Mouse (Mus musculus): ENCODE results near the gene Chpt1. TPM values are rescaled to one million over a fixed set of nuclear protein-coding genes. Genes with fewer than 3 reads are reported as not detected.

Gene Chpt1
- polyA plus RNA-seq, 1 experiment, result 22.8 TPM

- no peak overlapping the region for H3K27ac ChIP-seq (ENCODE audit: insufficient read depth, low read length)
- H3K4me1 ChIP-seq (ENCODE audit: control insufficient read depth, insufficient read depth, low read length), result no peaks in the 10 kb centered on the region
- H3K4me3 ChIP-seq (ENCODE audit: insufficient read depth, low read length), result no peak overlapping the region
- TF ChIP-seq POLR2A (IDR thresholded peaks at IDR 0.05; ENCODE audit: extremely low read depth, insufficient read depth, low read length), result no peak
- no peak for TF ChIP-seq CTCF (IDR thresholded peaks at IDR 0.05; ENCODE audit: extremely low read depth, insufficient read depth, low read length)
Measured at GRCm38 (mm10) chr10:88451990-88452389, 51.9 kb downstream of the Chpt1 start.

DNA sequence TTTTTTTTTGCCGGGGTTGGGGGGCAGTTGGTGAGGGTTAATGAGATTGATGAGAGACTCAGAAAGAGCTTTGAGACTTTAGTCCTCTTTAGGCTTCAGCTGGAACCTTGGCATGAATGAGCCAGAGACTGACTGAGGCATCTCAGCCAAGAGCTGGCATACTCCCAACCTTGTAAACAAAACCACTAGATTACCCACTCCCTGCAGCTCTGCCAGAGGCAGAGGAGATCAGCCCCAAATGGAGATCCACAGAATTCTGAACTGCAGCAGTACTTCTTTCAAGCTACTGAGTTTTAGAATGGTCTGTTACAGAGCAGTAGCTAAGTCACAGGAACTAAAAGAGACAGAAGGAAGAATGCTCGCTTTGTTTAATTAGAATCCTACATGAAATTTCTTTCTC lies 52.7 kb downstream of the Chpt1 start:
- no peaks in the 10 kb centered on the region for H3K4me1 ChIP-seq (ENCODE audit: control insufficient read depth, insufficient read depth, low read length)
- H3K4me3 ChIP-seq (ENCODE audit: insufficient read depth, low read length), result no peak overlapping the region
- TF ChIP-seq POLR2A (IDR thresholded peaks at IDR 0.05; ENCODE audit: extremely low read depth, insufficient read depth, low read length), result no peak
- no peak for TF ChIP-seq CTCF (IDR thresholded peaks at IDR 0.05; ENCODE audit: extremely low read depth, insufficient read depth, low read length)
- H3K27ac ChIP-seq (ENCODE audit: insufficient read depth, low read length), result no peak overlapping the region

GRCm38 (mm10) chr10:88441224-88441623 lies 62.6 kb downstream of the Chpt1 start:
- TF ChIP-seq CTCF (IDR thresholded peaks at IDR 0.05; ENCODE audit: extremely low read depth, insufficient read depth, low read length), result no peak
- no peak for TF ChIP-seq POLR2A (IDR thresholded peaks at IDR 0.05; ENCODE audit: extremely low read depth, insufficient read depth, low read length)
- Histone ChIP-seq H3K27ac (ENCODE audit: insufficient read depth, low read length) (no peak overlapping the region), H3K4me1 (ENCODE audit: control insufficient read depth, insufficient read depth, low read length) (no peaks in the 10 kb centered on the region), H3K4me3 (ENCODE audit: insufficient read depth, low read length) (no peak overlapping the region)

DNA sequence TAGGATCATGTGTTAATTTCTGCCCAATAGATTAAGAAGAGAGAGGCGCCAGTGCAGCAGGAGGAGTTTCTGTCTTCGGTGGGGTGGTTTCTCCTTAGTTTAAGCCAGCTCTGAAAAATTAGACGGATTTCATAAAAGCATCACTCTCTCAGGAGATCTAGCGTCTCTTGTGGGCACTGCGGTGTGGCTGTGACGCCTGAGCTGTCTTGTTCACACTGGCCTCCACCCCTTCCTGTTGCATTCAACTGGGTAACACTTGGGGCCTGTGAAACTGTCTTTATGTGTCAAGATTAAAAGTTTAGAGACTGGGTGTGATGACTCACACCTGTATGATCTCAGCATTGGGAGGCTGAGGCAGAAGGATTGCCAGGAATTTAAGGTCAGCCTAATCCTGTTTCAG lies 75.9 kb downstream of the Chpt1 start:
- TF ChIP-seq CTCF (IDR thresholded peaks at IDR 0.05; ENCODE audit: extremely low read depth, insufficient read depth, low read length) (no peak), POLR2A (IDR thresholded peaks at IDR 0.05; ENCODE audit: extremely low read depth, insufficient read depth, low read length) (no peak)
- H3K27ac ChIP-seq (ENCODE audit: insufficient read depth, low read length), result no peak overlapping the region
- H3K4me3 ChIP-seq (ENCODE audit: insufficient read depth, low read length), result no peak overlapping the region
- no peaks in the 10 kb centered on the region for H3K4me1 ChIP-seq (ENCODE audit: control insufficient read depth, insufficient read depth, low read length)

DNA sequence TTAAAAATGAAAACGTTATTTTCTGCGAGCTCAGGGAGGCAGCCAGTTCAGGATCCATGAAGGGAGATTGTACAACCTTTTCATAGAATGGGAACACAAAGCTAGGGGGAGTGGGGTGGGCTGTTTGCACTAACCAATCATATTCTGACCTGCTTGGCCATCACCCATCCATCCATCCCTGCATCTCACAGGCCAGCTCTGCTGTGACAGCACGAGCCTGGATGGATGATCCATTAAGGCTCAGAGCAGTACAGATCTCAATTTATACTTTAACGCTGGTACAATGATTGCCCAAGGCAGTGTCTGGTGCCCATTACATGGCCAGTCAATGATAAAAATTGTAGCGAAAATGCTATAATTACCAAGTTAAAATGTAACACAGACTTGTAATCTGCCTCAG lies 77.0 kb downstream of the Chpt1 start:
- Histone ChIP-seq H3K4me1 (ENCODE audit: control insufficient read depth, insufficient read depth, low read length) (no peaks in the 10 kb centered on the region), H3K4me3 (ENCODE audit: insufficient read depth, low read length) (no peak overlapping the region), H3K27ac (ENCODE audit: insufficient read depth, low read length) (no peak overlapping the region)
- TF ChIP-seq POLR2A (IDR thresholded peaks at IDR 0.05; ENCODE audit: extremely low read depth, insufficient read depth, low read length) (no peak), CTCF (IDR thresholded peaks at IDR 0.05; ENCODE audit: extremely low read depth, insufficient read depth, low read length) (no peak)

DNA sequence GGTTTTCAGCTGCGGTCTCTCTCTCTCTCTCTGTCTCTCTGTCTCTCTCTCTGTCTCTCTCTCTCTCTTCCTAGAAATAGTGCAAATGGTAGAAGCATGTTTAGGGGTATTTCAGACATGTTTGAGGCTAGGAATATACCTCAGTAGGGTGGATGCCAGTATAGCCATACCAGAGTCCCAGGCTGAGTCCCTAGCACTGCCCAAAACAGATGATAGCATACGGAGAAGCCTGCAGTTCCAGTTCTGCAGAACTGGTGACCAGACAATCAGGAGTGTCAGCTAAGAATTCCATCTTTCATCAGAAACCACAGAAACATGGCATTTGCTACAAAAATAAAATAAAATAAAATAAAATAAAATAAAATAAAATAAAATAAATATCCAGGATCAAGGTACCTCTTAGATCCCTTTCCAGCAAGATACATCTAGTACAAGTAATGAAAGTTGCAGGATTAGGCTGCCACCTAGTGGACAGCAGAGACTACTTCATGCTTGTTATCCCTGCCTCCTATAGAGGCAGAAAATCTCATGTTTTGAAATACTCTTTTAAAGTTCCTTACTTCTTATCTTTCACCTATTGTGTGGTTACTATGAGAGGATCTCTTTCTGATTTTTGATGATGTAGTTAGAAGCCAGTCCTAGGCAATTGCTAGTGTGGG lies 77.6 kb downstream of the Chpt1 start:
- TF ChIP-seq CTCF (IDR thresholded peaks at IDR 0.05; ENCODE audit: extremely low read depth, insufficient read depth, low read length), result peak; percentile 56; the same call in 1 of the 2 replicates
- TF ChIP-seq POLR2A (IDR thresholded peaks at IDR 0.05; ENCODE audit: extremely low read depth, insufficient read depth, low read length), result no peak
- Histone ChIP-seq H3K4me3 (ENCODE audit: insufficient read depth, low read length) (no peak overlapping the region), H3K4me1 (ENCODE audit: control insufficient read depth, insufficient read depth, low read length) (no peaks in the 10 kb centered on the region), H3K27ac (ENCODE audit: insufficient read depth, low read length) (no peak overlapping the region)

DNA sequence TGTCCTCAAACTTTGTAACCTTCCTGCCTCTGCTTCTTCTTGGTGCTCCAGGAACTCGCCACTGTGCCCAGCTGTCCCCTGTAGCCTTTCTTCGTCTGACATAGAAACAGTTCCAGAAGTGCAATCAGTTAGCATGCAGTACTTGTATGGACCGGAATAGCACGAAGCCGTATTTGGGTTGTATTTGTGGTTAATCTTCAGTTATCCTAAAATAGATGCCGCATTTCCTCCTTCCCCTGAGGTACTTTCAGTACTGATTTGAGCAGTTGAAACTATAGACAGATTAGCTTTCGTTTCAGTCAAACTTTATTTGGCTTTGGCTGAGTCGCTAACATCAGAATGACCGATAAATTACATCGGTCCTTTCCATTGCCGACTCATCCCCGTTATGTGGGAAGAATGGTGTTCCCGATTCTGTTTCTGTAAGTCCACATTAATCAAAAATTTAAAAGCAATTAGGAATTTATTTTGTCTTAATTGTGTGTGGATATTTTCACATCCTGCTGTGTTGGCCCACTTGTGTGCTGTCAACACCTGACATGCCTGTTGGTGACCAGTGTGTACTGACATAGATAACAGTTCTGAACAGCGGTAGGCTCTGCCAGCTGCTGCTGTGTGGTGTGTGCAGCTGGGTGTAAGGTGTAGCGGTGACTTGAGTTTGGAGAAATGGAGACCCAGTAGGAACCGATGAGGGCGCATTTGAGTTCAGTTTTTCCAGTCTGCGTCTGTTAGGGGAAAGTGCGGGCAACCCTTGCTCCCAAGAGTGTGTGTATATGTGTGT lies 83.0 kb downstream of the Chpt1 start:
- H3K4me1 ChIP-seq (ENCODE audit: control insufficient read depth, insufficient read depth, low read length), result no peaks in the 10 kb centered on the region
- H3K4me3 ChIP-seq (ENCODE audit: insufficient read depth, low read length), result no peak overlapping the region
- no peak for TF ChIP-seq CTCF (IDR thresholded peaks at IDR 0.05; ENCODE audit: extremely low read depth, insufficient read depth, low read length)
- TF ChIP-seq POLR2A (IDR thresholded peaks at IDR 0.05; ENCODE audit: extremely low read depth, insufficient read depth, low read length), result no peak
- H3K27ac ChIP-seq (ENCODE audit: insufficient read depth, low read length), result peak overlapping the region; percentile 29; the same call in 1 of the 2 replicates

- Histone ChIP-seq H3K4me3 (ENCODE audit: insufficient read depth, low read length) (no peak overlapping the region), H3K4me1 (ENCODE audit: control insufficient read depth, insufficient read depth, low read length) (no peaks in the 10 kb centered on the region), H3K27ac (ENCODE audit: insufficient read depth, low read length) (no peak overlapping the region)
- no peak for TF ChIP-seq CTCF (IDR thresholded peaks at IDR 0.05; ENCODE audit: extremely low read depth, insufficient read depth, low read length)
Measured at GRCm38 (mm10) chr10:88420141-88420541, 83.7 kb downstream of the Chpt1 start.

GRCm38 (mm10) chr10:88417686-88418085 lies 86.2 kb downstream of the Chpt1 start:
- H3K4me1 ChIP-seq (ENCODE audit: control insufficient read depth, insufficient read depth, low read length), result no peaks in the 10 kb centered on the region
- TF ChIP-seq CTCF (IDR thresholded peaks at IDR 0.05; ENCODE audit: extremely low read depth, insufficient read depth, low read length), result no peak
- no peak for TF ChIP-seq POLR2A (IDR thresholded peaks at IDR 0.05; ENCODE audit: extremely low read depth, insufficient read depth, low read length)
- no peak overlapping the region for H3K27ac ChIP-seq (ENCODE audit: insufficient read depth, low read length)
- no peak overlapping the region for H3K4me3 ChIP-seq (ENCODE audit: insufficient read depth, low read length)

Data from cortical plate, adult 2 months (tissue).